11 mouse cellular contexts compared by ENCODE assay signal in genomic region chr1:82385054-82385453, GRCm38 (mm10).
DNase-seq lines count a peak whose midpoint lies in the region; ATAC-seq and TF ChIP-seq lines count a peak whose summit lies in the region.
"Had no signal": no experiment of that assay in that cellular context is flagged by ENCODE, and none has a peak within 500 bp of the region (broad histone marks: within the 10 kb centered on the region; RNA-seq: fewer than 3 reads in every experiment).

No protein-coding gene starts in this region.

- H3K27me3 ChIP-seq in liver, embryonic 11.5 days (replicated peaks; ENCODE audit: control insufficient read depth, insufficient read depth, low read length) = no peaks in the 10 kb centered on the region
- no peaks in the 10 kb centered on the region for H3K27me3 ChIP-seq in liver, embryonic 12.5 days (replicated peaks)
- H3K27me3 ChIP-seq in embryonic facial prominence, embryonic 14.5 days (replicated peaks; ENCODE audit: control insufficient read depth, insufficient read depth, low read length) = no peaks in the 10 kb centered on the region
- H3K27me3 ChIP-seq in forebrain, embryonic 14.5 days (replicated peaks; ENCODE audit: control insufficient read depth, insufficient read depth, low read length) = no peaks in the 10 kb centered on the region
- no peaks in the 10 kb centered on the region for H3K27me3 ChIP-seq in midbrain, postnatal 0 days (ENCODE audit: insufficient read depth, low read length)
- H3K27me3 ChIP-seq: liver, embryonic 13.5 days; midbrain, embryonic 12.5 days had no signal

- H3K9ac ChIP-seq in liver, embryonic 11.5 days (ENCODE audit: low read depth, low read length) = no peak overlapping the region
- no peak overlapping the region for H3K9ac ChIP-seq in liver, embryonic 12.5 days
- no peak overlapping the region for H3K9ac ChIP-seq in embryonic facial prominence, embryonic 14.5 days (ENCODE audit: low read depth, low read length)
- H3K9ac ChIP-seq in forebrain, embryonic 14.5 days (ENCODE audit: low read length) = no peak overlapping the region
- no peak overlapping the region for H3K9ac ChIP-seq in midbrain, postnatal 0 days (replicated peaks; ENCODE audit: low read length, poor library complexity, severe bottlenecking)
- H3K9ac ChIP-seq: liver, embryonic 13.5 days; midbrain, embryonic 12.5 days had no signal

- no peak overlapping the region for H3K27ac ChIP-seq in liver, embryonic 11.5 days (ENCODE audit: low read depth, low read length)
- H3K27ac ChIP-seq in liver, embryonic 12.5 days = no peak overlapping the region
- 0 out of 2 replicates have a peak overlapping the region, but pooled peaks have one; percentile 0 for H3K27ac ChIP-seq in embryonic facial prominence, embryonic 14.5 days (replicated peaks; ENCODE audit: low read depth, low read length)
- peak overlapping the region; percentile 58; the same call in 1 of the 2 replicates for H3K27ac ChIP-seq in forebrain, embryonic 14.5 days (ENCODE audit: low read depth, low read length)
- no peak overlapping the region for H3K27ac ChIP-seq in midbrain, postnatal 0 days (ENCODE audit: low read depth, low read length)

- H3K9me3 ChIP-seq in liver, embryonic 11.5 days (ENCODE audit: control insufficient read depth, low read length) = no peaks in the 10 kb centered on the region
- no peaks in the 10 kb centered on the region for H3K9me3 ChIP-seq in liver, embryonic 12.5 days (replicated peaks)
- no peaks in the 10 kb centered on the region for H3K9me3 ChIP-seq in embryonic facial prominence, embryonic 14.5 days (ENCODE audit: control insufficient read depth, low read length)
- no peaks in the 10 kb centered on the region for H3K9me3 ChIP-seq in forebrain, embryonic 14.5 days (replicated peaks; ENCODE audit: control insufficient read depth, low read length)
- no peaks in the 10 kb centered on the region for H3K9me3 ChIP-seq in midbrain, postnatal 0 days (ENCODE audit: low read length)
- H3K9me3 ChIP-seq: liver, embryonic 13.5 days; midbrain, embryonic 12.5 days had no signal

- H3K36me3 ChIP-seq in liver, embryonic 11.5 days (ENCODE audit: control insufficient read depth, insufficient read depth, low read length) = no peaks in the 10 kb centered on the region; the same call in 1 of the 2 replicates
- peaks cover 20% of the 10 kb centered on the region for H3K36me3 ChIP-seq in liver, embryonic 12.5 days
- H3K36me3 ChIP-seq in embryonic facial prominence, embryonic 14.5 days (ENCODE audit: control insufficient read depth, insufficient read depth, low read length) = no peaks in the 10 kb centered on the region
- H3K36me3 ChIP-seq in forebrain, embryonic 14.5 days (ENCODE audit: control insufficient read depth, insufficient read depth, low read length) = no peaks in the 10 kb centered on the region
- no peaks in the 10 kb centered on the region for H3K36me3 ChIP-seq in midbrain, postnatal 0 days (ENCODE audit: insufficient read depth, low read length)
- H3K36me3 ChIP-seq: midbrain, embryonic 12.5 days had no signal

- no peak for TF ChIP-seq CTCF in midbrain, postnatal 0 days (IDR thresholded peaks at IDR 0.05)

- H3K4me1 ChIP-seq in liver, embryonic 11.5 days (replicated peaks; ENCODE audit: control insufficient read depth, insufficient read depth, low read length) = peaks cover 4% of the 10 kb centered on the region; the same call in 1 of the 2 replicates
- peaks cover 22% of the 10 kb centered on the region for H3K4me1 ChIP-seq in liver, embryonic 12.5 days
- H3K4me1 ChIP-seq in embryonic facial prominence, embryonic 14.5 days (ENCODE audit: control insufficient read depth, insufficient read depth, low read length) = no peaks in the 10 kb centered on the region
- H3K4me1 ChIP-seq in forebrain, embryonic 14.5 days (ENCODE audit: control insufficient read depth, insufficient read depth, low read length) = peaks cover 17% of the 10 kb centered on the region
- H3K4me1 ChIP-seq in midbrain, postnatal 0 days (ENCODE audit: insufficient read depth, low read length) = no peaks in the 10 kb centered on the region

- no peak overlapping the region for H3K4me3 ChIP-seq in liver, embryonic 11.5 days (ENCODE audit: low read depth, low read length)
- H3K4me3 ChIP-seq in liver, embryonic 12.5 days = no peak overlapping the region
- H3K4me3 ChIP-seq in embryonic facial prominence, embryonic 14.5 days (ENCODE audit: low read depth, low read length) = no peak overlapping the region
- no peak overlapping the region for H3K4me3 ChIP-seq in forebrain, embryonic 14.5 days (ENCODE audit: low read depth, low read length)
- H3K4me3 ChIP-seq in midbrain, postnatal 0 days (ENCODE audit: low read depth, low read length) = no peak overlapping the region
- H3K4me3 ChIP-seq: liver, embryonic 13.5 days; midbrain, embryonic 12.5 days had no signal

- ATAC-seq in liver, embryonic 11.5 days (replicated peaks; ENCODE audit: low FRiP score) = no peak
- no peak for ATAC-seq in liver, embryonic 12.5 days
- ATAC-seq in embryonic facial prominence, embryonic 14.5 days (ENCODE audit: low read depth) = peak; percentile 57; the same call in 1 of the 2 replicates
- no peak for ATAC-seq in forebrain, embryonic 14.5 days
- ATAC-seq in midbrain, postnatal 0 days (ENCODE audit: low FRiP score) = no peak
- ATAC-seq in inflammation-experienced regulatory T-cells, adult 6 months = no peak

- WGBS in liver, embryonic 11.5 days = 56% methylated on average over 9 of the region's 9 CpGs
- WGBS in liver, embryonic 12.5 days (ENCODE audit: insufficient replicate concordance) = 64% methylated on average over 9 of the region's 9 CpGs
- 35% methylated on average over 9 of the region's 9 CpGs for WGBS in embryonic facial prominence, embryonic 14.5 days
- 43% methylated on average over 9 of the region's 9 CpGs for WGBS in forebrain, embryonic 14.5 days
- WGBS in midbrain, postnatal 0 days = 53% methylated on average over 9 of the region's 9 CpGs

- H3K4me2 ChIP-seq in liver, embryonic 11.5 days = no peak overlapping the region
- no peak overlapping the region for H3K4me2 ChIP-seq in liver, embryonic 12.5 days
- H3K4me2 ChIP-seq in embryonic facial prominence, embryonic 14.5 days (ENCODE audit: low read depth, low read length) = no peak overlapping the region
- no peak overlapping the region for H3K4me2 ChIP-seq in forebrain, embryonic 14.5 days (ENCODE audit: low read length)
- no peak overlapping the region for H3K4me2 ChIP-seq in midbrain, postnatal 0 days (ENCODE audit: low read depth, low read length, poor library complexity, severe bottlenecking)
- H3K4me2 ChIP-seq: liver, embryonic 13.5 days; midbrain, embryonic 12.5 days had no signal

- peak; percentile 25 for DNase-seq in liver, embryonic 11.5 days (ENCODE audit: low spot score)
- peak; percentile 46 for DNase-seq in embryonic facial prominence, embryonic 14.5 days (ENCODE audit: low spot score)
- DNase-seq in forebrain, embryonic 14.5 days (ENCODE audit: low spot score) = no peak
- DNase-seq in midbrain, postnatal 0 days (ENCODE audit: low spot score) = peak; percentile 4
- DNase-seq in right cerebral cortex, adult 18-20 months = no peak
- DNase-seq: cerebellum, adult 8-10 months; kidney, adult 2 months; liver, embryonic 13.5 days had no signal

Comparison
In these comparisons a context has a peak if more than half of its experiments do, and no peak if none do; other contexts are left out.
1. DNase-seq: peak in liver, embryonic 11.5 days (single experiment), embryonic facial prominence, embryonic 14.5 days (single experiment) and midbrain, postnatal 0 days (single experiment); none in forebrain, embryonic 14.5 days (single experiment) and right cerebral cortex, adult 18-20 months (single experiment).
2. H3K27ac ChIP-seq: peak in embryonic facial prominence, embryonic 14.5 days (single experiment) and forebrain, embryonic 14.5 days (single experiment); none in liver, embryonic 11.5 days (single experiment), liver, embryonic 12.5 days (single experiment) and midbrain, postnatal 0 days (single experiment).